Mouse (Mus musculus) embryo, embryonic 9.5 days (tissue): ENCODE results near the gene Rngtt.
"Not testable (repeated sequence)": the region's sequence is repeated elsewhere in the genome, so short reads cannot be mapped to it uniquely, and the experiment has no call there.

Experiments used
- DNase-seq: peaks from one replicate; pipeline ENCODE4 v3.0.0-alpha.2; 2017; ENCODE audit errors: extremely low spot score

The Rngtt gene

GRCm38 (mm10) chr4:33310840-33311437 is 828 bp downstream of the Rngtt start:
- DNase-seq, result no peak

- not testable (repeated sequence) for DNase-seq
Observed at GRCm38 (mm10) chr4:33314150-33314549, 4.0 kb downstream of the Rngtt start.

- DNase-seq, result no peak
Observed at GRCm38 (mm10) chr4:33315840-33316239, 5.7 kb downstream of the Rngtt start.

GRCm38 (mm10) chr4:33331147-33331546 is 21.0 kb downstream of the Rngtt start:
- DNase-seq, result no peak

- DNase-seq, result no peak
Observed at GRCm38 (mm10) chr4:33332956-33333455, 22.9 kb downstream of the Rngtt start.

DNA sequence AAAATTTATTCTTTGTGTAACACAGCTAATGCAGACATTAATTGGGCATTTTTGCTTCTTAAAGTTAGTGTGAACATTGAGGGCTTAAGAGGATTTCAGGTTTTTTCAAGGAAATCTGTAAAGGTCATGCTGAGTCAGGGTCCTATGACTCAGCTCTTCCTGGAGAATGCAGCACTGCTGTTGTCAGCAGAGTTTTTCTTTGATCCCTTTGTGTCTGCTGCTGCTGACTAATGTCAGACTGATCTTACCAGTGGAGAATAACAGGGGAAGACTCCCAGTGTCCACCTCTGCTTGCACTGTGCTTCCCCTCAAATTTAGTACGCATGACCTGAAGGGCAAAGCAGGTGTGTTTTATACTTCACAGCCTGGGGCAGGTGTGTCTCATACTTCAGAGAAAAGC is 27.9 kb downstream of the Rngtt start:
- DNase-seq, result no peak

DNA sequence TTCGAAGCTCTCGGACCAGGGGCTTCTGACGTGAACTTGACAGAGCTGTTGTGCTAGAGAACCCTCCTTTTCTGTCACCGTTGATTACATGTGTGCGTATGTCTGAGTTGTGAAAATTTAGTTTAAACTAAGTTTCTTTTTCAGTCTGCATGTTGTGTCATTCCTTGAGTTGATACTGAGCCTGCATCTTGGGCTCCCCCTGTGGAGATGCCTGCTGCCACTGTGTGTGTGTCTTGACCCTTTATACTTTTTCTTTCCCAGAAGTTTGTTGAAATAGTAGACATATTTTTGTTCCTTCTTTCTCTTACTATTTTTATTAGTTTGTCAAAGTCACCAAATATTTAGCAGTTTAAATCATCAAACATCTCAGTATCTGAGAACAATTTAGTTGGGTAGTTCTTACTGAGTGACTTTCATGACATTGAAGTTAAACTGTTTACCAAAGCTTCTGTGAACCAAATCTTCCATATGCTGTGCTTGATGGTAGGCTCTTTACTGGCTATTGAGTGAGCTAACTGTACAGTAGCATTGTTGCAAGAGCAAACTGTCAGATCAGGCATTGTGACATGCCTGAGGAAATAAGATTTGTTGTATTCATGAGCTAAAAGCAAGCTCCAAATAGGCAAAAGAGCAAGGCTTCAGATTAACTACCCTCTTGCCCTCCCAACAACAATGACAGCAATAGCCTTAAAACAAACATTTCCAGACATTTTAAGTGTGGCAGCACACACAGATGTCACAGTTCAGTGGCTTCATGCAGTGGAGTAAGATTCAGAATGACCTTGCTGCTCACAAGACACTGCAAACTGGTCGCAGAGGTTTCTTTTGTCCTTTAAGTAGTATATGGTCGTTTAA is 33.0 kb downstream of the Rngtt start:
- DNase-seq, result no peak

GRCm38 (mm10) chr4:33343732-33344057 is 33.6 kb downstream of the Rngtt start:
- no peak for DNase-seq

- no peak for DNase-seq
Observed at GRCm38 (mm10) chr4:33363451-33363850, 53.3 kb downstream of the Rngtt start.

DNA sequence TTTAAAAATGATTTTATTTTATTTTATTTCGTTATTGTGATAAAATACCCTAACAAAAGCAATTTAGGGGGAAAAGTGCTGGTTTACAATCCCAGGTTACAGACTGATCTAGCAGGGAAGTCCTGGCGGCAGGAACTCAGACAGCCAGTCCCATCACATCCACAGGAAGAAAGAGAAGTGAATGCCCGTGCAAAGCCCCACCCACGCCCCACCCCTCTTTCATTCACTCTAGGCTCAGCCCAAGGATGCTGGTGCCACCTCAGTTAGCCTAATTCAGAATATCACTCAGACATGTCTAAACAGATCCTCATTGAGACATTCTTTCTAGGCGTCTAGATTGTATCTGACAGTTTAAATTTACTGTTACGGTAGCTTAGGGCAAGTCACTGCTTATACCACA is 64.8 kb downstream of the Rngtt start:
- no peak for DNase-seq

GRCm38 (mm10) chr4:33377642-33378041 is 67.5 kb downstream of the Rngtt start:
- no peak for DNase-seq

GRCm38 (mm10) chr4:33378894-33379293 is 68.8 kb downstream of the Rngtt start:
- DNase-seq, result no peak

GRCm38 (mm10) chr4:33388899-33389298 is 78.8 kb downstream of the Rngtt start:
- DNase-seq, result no peak

GRCm38 (mm10) chr4:33390660-33391059 is 80.5 kb downstream of the Rngtt start:
- no peak for DNase-seq

- DNase-seq, result no peak
Observed at GRCm38 (mm10) chr4:33393437-33393836, 83.3 kb downstream of the Rngtt start.

GRCm38 (mm10) chr4:33396222-33397176 is 86.4 kb downstream of the Rngtt start:
- peak; percentile 80 for DNase-seq

DNA sequence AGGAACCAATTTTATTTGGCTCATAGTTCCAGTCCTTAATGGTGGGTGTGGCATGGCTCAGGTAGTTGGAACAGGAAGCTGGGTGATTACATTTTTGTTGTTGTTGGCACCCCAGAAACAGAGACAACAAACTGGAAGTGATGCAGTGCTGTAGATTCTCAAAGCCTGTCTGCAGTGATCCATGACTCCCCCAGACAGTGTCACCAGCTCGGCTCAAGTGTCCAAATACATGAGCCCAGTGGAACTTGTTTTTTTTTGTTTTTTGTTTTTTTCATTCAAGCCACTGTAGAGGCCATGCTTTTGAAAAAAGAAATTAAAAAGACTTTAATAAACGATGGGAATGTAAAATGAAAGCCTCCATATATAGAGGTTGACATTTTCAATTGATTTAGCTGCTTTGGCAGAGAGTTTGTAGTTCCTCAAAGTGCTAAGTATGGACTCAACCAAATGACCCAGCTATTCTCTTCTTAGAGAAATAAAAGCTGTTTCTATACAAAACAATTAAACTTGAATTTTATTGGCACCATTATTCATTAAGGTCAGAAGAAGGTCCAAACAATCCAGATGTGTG is 95.7 kb downstream of the Rngtt start:
- DNase-seq, result no peak

- DNase-seq, result no peak
Observed at GRCm38 (mm10) chr4:33413791-33414190, 103.7 kb downstream of the Rngtt start.

DNA sequence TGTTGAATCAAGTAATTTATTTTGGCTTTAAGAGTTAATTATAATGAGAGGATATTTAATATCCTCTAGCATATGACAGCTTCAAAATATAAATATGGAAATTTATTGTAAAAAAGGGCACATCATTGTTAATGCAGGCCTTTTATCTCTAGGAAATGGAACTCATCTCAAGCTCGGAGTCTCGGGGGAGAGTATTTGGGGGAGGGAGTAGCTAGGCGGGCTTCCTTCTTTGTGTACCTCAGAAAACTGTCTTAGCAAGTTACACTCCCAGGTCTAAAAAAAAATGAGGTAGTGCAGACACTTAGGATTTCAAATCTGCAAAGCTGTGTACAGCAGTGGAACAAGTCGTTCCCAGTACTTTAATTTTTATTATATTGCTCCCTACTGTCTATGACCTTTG is 104.7 kb downstream of the Rngtt start:
- no peak for DNase-seq

DNA sequence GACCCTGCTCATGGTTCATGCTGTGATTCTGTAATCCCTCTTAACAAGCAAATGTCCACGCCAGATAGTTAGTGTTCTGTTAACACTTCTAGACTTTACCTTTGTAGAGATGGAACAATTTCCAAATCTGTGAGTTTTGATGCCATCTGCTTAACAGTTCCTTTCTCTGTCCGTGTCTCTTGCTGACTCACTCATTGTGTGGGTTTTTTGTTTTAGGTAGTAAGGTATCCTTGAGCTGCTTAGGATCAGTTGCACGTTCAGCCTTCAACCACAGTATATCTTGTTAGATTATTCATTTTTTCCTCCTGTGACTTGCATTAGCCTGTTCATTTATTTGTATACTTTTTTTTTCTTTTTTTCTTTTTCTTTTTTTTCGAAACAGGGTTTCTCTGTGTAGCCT is 107.3 kb downstream of the Rngtt start:
- no peak for DNase-seq

GRCm38 (mm10) chr4:33419644-33420043 is 109.5 kb downstream of the Rngtt start:
- no peak for DNase-seq

DNA sequence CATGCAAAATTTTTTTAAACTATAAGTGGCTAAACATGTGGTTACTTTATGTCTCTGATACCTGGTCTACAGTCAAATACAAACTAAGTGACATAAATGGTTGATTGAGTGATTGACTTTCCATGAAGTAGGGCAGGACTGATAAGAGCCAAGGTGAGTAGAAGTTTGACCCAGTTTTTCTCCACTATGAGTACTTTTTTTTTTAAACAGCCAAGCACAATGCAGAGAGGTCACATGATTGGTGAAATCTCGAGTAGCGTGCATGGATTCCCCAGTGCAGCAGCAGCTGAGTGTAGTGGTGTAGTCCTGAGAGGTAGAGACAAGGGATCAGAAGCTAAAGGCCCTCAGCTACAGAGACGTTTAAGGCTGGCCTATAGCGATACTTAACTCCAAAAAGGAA is 118.7 kb downstream of the Rngtt start:
- no peak for DNase-seq
